Mouse (Mus musculus) heart, embryonic 13.5 days (tissue): Measurements from ENCODE around the gene Dtx3. TPM values are rescaled to one million over a fixed set of nuclear protein-coding genes. Genes with fewer than 3 reads are reported as not detected.
"Not testable (repeated sequence)": the region's sequence is repeated elsewhere in the genome, so short reads cannot be mapped to it uniquely, and the experiment has no call there.

Experiments
- ATAC-seq: fragments of 200-750 bp; cut with Nextera tagmentation; 2 replicates; pipeline ENCODE4 v1.8.0; 2017; ENCODE audit warnings: moderate TSS enrichment; ENCODE audit not compliant: insufficient number of reproducible peaks, low FRiP score, low TSS enrichment; ENCODE audit errors: extremely low read depth
- H3K27ac ChIP-seq: fragments of 300-500 bp; sonication (generic); replicated peaks from 2 replicates; pipeline ENCODE4 v1.5.1; 2015; ENCODE audit warnings: moderate library complexity, mild to moderate bottlenecking, inconsistent platforms
- H3K27me3 ChIP-seq: fragments of 300-500 bp; sonication (generic); replicated peaks from 2 replicates; pipeline ENCODE4 v1.6.1; 2015; ENCODE audit warnings: mild to moderate bottlenecking, inconsistent platforms
- H3K36me3 ChIP-seq: fragments of 300-500 bp; sonication (generic); 2 replicates; pipeline ENCODE4 v1.6.1; 2015; ENCODE audit warnings: mild to moderate bottlenecking, inconsistent platforms
- H3K4me1 ChIP-seq: fragments of 300-500 bp; sonication (generic); 2 replicates; pipeline ENCODE4 v1.6.1; 2015; ENCODE audit warnings: inconsistent platforms
- H3K4me2 ChIP-seq: fragments of 300-500 bp; sonication (generic); 2 replicates; pipeline ENCODE4 v1.6.1; 2015; ENCODE audit warnings: inconsistent platforms, mild to moderate bottlenecking, moderate library complexity
- H3K4me3 ChIP-seq: fragments of 300-500 bp; sonication (generic); 2 replicates; pipeline ENCODE4 v1.5.1; 2015; ENCODE audit warnings: moderate library complexity, mild to moderate bottlenecking, inconsistent platforms
- H3K9ac ChIP-seq: fragments of 300-500 bp; sonication (generic); 2 replicates; pipeline ENCODE4 v1.6.1; 2015; ENCODE audit warnings: inconsistent platforms, mild to moderate bottlenecking, moderate library complexity
- H3K9me3 ChIP-seq: fragments of 300-500 bp; sonication (generic); 2 replicates; pipeline ENCODE4 v1.6.1; 2016; ENCODE audit warnings: inconsistent platforms
- WGBS: fragments of 180-500 bp; shearing (Covaris S2); methylation state at CpG from one replicate; pipeline ENCODE4 v1.1.7; 2015; ENCODE audit warnings: mixed read lengths; 5-methylcytosine and 5-hydroxymethylcytosine counted together
- polyA plus RNA-seq: library from polyadenylated mRNA; unstranded; fragments of >200 nt; fragmentation: Nextera tagmentation; extraction: Ambion mirVana; gene quantifications from 2 replicates; pipeline ENCODE4 v1.2.1, GENCODE M21; 2015

The Dtx3 gene
- polyA plus RNA-seq, 1 experiment from 2014 or later: 65.2 TPM

DNA sequence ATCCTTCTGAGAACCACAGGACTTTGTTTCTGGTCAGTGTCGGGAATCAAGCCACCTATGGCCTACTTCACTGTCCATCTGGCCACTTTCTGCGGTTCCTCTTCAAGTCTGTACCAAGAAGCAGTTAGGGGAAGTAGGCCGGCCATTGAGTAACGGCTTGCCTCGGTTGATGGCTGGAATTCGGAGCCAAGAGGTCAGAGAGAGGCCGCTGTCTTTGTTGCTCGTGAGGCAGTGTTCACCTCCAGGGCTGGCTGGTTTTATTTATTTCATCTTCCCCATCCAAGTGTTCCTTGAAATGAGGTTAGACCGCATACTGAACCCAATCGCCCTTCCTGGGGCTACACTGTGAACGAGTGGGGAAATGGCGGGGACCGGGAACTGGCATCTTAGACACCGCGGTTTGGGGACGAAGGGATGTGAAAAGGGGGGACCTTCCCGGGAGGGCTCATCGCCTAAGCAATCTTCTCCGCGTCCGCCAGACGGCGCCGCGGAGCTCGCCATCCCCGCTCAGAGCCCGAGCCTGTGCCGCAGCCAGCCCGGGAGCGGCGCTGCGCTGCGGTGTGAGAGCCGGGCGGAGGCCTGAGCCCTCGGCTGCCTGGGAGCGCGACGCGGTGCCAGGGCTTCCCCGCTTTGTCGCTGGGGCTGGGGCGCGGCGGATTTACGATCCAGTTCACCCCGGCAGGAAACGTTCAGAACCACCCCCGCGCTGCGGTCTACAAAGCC, 30.7 kb downstream of the Dtx3 start, which contains the start of gene B4galnt1:
TSS of gene B4galnt1 (plus strand) at position 595 of the 723 bp plus-strand sequence.
- 2% methylated on average over 52 of the region's 52 CpGs for WGBS
- Histone ChIP-seq H3K9ac (peak within 1 kb of the TSS; percentile 80), H3K4me3 (peak within 1 kb of the TSS; percentile 66), H3K4me2 (peak within 1 kb of the TSS; percentile 100), H3K4me1 (peaks cover 34% of the 10 kb centered on the region), H3K36me3 (no peaks in the 10 kb centered on the region), H3K9me3 (no peaks in the 10 kb centered on the region), H3K27ac (no peak within 1 kb of the TSS), H3K27me3 (peaks cover 79% of the 10 kb centered on the region)
- peak; percentile 37; the same call in 1 of the 2 replicates for ATAC-seq

GRCm38 (mm10) chr10:127164190-127164589, 31.3 kb downstream of the Dtx3 start:
- no peak overlapping the region for H3K9ac ChIP-seq
- peak overlapping the region; percentile 100 for H3K4me2 ChIP-seq
- no peak overlapping the region for H3K27ac ChIP-seq
- peak overlapping the region; percentile 66; the same call in 1 of the 2 replicates for H3K4me3 ChIP-seq
- WGBS: 88% methylated on average over 4 of the region's 4 CpGs
- H3K36me3 ChIP-seq: no peaks in the 10 kb centered on the region
- H3K27me3 ChIP-seq: peaks cover 77% of the 10 kb centered on the region
- H3K9me3 ChIP-seq: no peaks in the 10 kb centered on the region
- no peak for ATAC-seq
- peaks cover 33% of the 10 kb centered on the region for H3K4me1 ChIP-seq

DNA sequence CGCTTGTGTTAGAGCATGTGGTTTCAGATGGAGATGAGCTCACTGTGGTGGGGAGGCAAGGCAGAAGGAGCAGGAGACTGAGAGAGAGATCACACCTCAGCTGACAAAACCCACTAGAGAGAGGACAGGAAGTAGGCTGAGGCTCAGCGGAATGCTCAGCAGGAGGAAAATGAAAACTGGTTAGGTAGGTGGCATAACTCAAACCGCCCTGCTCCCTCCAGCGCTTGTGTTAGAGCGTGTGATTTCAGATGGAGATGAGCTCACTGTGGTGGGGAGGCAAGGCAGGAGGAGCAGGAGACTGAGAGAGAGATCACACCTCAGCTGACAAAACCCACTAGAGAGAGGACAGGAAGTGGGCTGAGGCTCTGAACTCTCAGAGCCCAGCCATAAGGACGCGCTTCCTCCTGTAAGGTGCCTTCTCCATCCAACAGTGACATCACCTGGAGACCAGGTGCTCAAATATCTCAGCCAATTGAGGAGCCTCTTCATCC, 32.7 kb downstream of the Dtx3 start:
- ATAC-seq, H3K4me3 ChIP-seq, H3K9ac ChIP-seq, H3K4me2 ChIP-seq, H3K9me3 ChIP-seq, H3K36me3 ChIP-seq, H3K27ac ChIP-seq: not testable (repeated sequence)
- Histone ChIP-seq H3K4me1 (peaks cover 29% of the 10 kb centered on the region), H3K27me3 (peaks cover 63% of the 10 kb centered on the region)
- WGBS: 37% methylated on average over 7 of the region's 7 CpGs

- H3K36me3 ChIP-seq: no peaks in the 10 kb centered on the region
- no peak overlapping the region for H3K4me3 ChIP-seq
- H3K4me2 ChIP-seq: no peak overlapping the region
- H3K27me3 ChIP-seq: peaks cover 42% of the 10 kb centered on the region
- H3K4me1 ChIP-seq: peaks cover 12% of the 10 kb centered on the region
- WGBS: 55% methylated on average over 3 of the region's 3 CpGs
- no peak overlapping the region for H3K9ac ChIP-seq
- no peak for ATAC-seq
- H3K27ac ChIP-seq: no peak overlapping the region
- H3K9me3 ChIP-seq: no peaks in the 10 kb centered on the region
Observed at GRCm38 (mm10) chr10:127160728-127161127, 34.8 kb downstream of the Dtx3 start.

DNA sequence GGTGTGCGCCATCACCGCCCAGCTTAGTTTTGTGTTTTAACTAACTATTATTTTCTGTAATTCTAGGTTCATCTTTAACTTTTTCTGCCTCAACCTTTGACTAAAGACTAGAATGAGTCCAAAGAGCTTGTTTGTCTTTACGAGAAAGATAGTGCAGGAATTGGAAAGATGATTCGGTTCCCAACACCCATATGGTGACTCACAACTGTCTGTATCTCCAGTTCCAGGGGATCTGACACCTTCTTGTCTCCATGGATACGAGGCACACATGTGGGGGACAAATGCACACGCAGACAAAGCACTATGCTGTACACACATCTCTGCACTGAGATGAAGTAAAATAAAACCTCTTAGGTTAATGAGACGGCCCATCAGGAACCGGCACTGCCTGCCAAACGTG, 35.4 kb downstream of the Dtx3 start:
- Histone ChIP-seq H3K9me3 (no peaks in the 10 kb centered on the region), H3K4me2 (no peak overlapping the region), H3K27ac (no peak overlapping the region), H3K4me1 (peaks cover 5% of the 10 kb centered on the region), H3K4me3 (no peak overlapping the region), H3K27me3 (peaks cover 35% of the 10 kb centered on the region), H3K9ac (no peak overlapping the region), H3K36me3 (no peaks in the 10 kb centered on the region)
- WGBS: 74% methylated on average over 9 of the region's 9 CpGs
- no peak for ATAC-seq

- H3K4me3 ChIP-seq: no peak overlapping the region
- no peak overlapping the region for H3K4me2 ChIP-seq
- 55% methylated on average over 3 of the region's 3 CpGs for WGBS
- no peaks in the 10 kb centered on the region for H3K9me3 ChIP-seq
- H3K27ac ChIP-seq: no peak overlapping the region
- H3K9ac ChIP-seq: no peak overlapping the region
- no peaks in the 10 kb centered on the region for H3K4me1 ChIP-seq
- H3K36me3 ChIP-seq: no peaks in the 10 kb centered on the region
- ATAC-seq: no peak
- H3K27me3 ChIP-seq: peaks cover 20% of the 10 kb centered on the region
Observed at GRCm38 (mm10) chr10:127158471-127158870, 37.1 kb downstream of the Dtx3 start.

GRCm38 (mm10) chr10:127156511-127156910, 39.0 kb downstream of the Dtx3 start:
- WGBS: 83% methylated on average over 1 of the region's 1 CpGs
- no peak overlapping the region for H3K4me2 ChIP-seq
- no peak overlapping the region for H3K4me3 ChIP-seq
- no peaks in the 10 kb centered on the region for H3K36me3 ChIP-seq
- H3K27me3 ChIP-seq: peaks cover 10% of the 10 kb centered on the region; the same call in 1 of the 2 replicates
- ATAC-seq: no peak
- H3K4me1 ChIP-seq: no peaks in the 10 kb centered on the region
- H3K9ac ChIP-seq: no peak overlapping the region
- H3K9me3 ChIP-seq: 0 out of 2 replicates have a peak, but pooled peaks cover 5% of the 10 kb centered on the region
- H3K27ac ChIP-seq: no peak overlapping the region

DNA sequence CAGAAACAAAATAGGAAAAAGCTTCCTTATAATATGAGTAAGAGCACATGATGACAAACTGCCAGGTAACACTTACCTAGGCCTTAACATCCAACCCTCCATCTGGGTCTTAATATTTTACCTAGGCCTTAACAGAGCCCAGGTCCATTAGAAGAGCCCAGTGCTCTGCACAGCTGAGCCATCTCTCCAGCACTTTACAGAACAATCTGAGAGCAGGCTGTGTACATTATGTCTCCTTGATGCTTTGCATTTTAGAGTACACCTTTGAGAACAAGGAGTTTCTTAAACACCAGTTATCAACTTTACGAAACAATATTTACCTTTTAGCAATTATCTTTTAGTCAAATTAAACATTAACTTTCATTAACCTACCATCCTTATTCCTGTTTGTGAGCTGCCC, 39.4 kb downstream of the Dtx3 start:
- ATAC-seq: no peak
- H3K4me3 ChIP-seq: no peak overlapping the region
- 0 out of 2 replicates have a peak, but pooled peaks cover 5% of the 10 kb centered on the region for H3K9me3 ChIP-seq
- no peaks in the 10 kb centered on the region for H3K36me3 ChIP-seq
- no peak overlapping the region for H3K9ac ChIP-seq
- no peak overlapping the region for H3K27ac ChIP-seq
- H3K27me3 ChIP-seq: peaks cover 10% of the 10 kb centered on the region; the same call in 1 of the 2 replicates
- no peaks in the 10 kb centered on the region for H3K4me1 ChIP-seq
- H3K4me2 ChIP-seq: no peak overlapping the region
- WGBS: 87% methylated on average over 1 of the region's 1 CpGs

DNA sequence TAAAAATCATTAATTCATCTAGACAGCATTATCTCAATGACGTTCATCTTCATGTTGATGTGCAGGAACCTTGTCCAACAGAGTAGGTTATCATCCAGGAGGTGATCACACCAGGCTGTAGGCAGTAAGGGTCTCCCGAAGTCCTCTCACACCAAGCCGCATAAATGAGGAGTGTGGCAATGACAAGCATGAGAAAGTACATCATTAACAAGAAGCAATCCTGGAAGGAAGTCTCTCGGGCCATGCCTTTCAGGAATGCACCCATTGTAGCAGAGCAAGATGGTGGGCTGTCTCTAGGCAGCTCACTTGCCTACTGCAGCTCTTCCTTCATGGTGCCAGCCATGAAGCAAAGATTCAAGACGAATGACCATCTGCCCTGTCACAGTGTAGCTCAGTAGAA, 40.9 kb downstream of the Dtx3 start:
- Histone ChIP-seq H3K36me3 (no peaks in the 10 kb centered on the region), H3K9me3 (0 out of 2 replicates have a peak, but pooled peaks cover 5% of the 10 kb centered on the region), H3K4me1 (no peaks in the 10 kb centered on the region), H3K27ac (no peak overlapping the region), H3K4me3 (no peak overlapping the region), H3K27me3 (peaks cover 3% of the 10 kb centered on the region; the same call in 1 of the 2 replicates), H3K4me2 (no peak overlapping the region), H3K9ac (no peak overlapping the region)
- 81% methylated on average over 5 of the region's 5 CpGs for WGBS
- ATAC-seq: no peak

DNA sequence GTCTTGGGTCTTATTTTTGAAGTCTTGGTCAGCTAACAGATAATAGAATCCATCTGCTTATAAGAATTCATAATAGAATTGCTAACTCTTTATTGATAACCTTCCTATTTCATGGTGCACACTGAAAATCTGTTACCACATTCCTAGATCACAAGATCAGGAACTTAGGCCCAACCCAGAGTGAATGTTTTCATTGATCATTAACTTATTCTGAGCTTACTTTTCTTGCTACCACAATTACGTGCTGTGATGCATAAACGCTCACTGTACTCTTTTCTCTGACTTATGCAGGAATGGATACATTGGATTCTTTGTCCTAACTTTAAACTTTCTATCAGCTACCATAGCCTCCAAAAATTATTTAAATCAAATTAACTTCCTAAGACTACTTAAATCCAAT, 41.3 kb downstream of the Dtx3 start:
- Histone ChIP-seq H3K27ac (no peak overlapping the region), H3K36me3 (no peaks in the 10 kb centered on the region), H3K27me3 (no peaks in the 10 kb centered on the region; the same call in 1 of the 2 replicates), H3K9ac (no peak overlapping the region), H3K9me3 (0 out of 2 replicates have a peak, but pooled peaks cover 5% of the 10 kb centered on the region), H3K4me2 (no peak overlapping the region), H3K4me3 (no peak overlapping the region), H3K4me1 (no peaks in the 10 kb centered on the region)
- ATAC-seq: no peak
- WGBS: 89% methylated on average over 2 of the region's 2 CpGs

DNA sequence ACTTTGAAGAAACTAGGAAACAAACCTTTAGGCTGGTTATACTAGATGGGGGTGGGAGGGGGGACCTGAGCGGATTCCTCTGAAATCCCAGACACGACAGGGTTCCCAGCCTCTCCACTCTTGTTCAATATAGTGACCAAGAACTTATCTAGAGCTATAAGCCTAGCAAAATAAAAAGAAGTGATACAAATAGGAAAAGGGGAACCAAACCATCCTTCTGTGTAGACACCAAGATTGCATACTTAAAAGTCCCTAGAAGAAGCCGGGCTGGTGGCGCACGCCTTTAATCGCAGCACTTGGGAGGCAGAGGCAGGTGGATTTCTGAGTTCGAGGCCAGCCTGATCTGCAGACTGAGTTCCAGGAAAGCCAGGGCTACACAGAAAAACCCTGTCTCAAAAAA, 42.2 kb downstream of the Dtx3 start:
- Histone ChIP-seq H3K36me3 (no peaks in the 10 kb centered on the region), H3K4me1 (no peaks in the 10 kb centered on the region), H3K9me3 (0 out of 2 replicates have a peak, but pooled peaks cover 5% of the 10 kb centered on the region), H3K27me3 (no peaks in the 10 kb centered on the region; the same call in 1 of the 2 replicates), H3K27ac (no peak overlapping the region), H3K9ac (no peak overlapping the region), H3K4me2 (no peak overlapping the region), H3K4me3 (no peak overlapping the region)
- 86% methylated on average over 7 of the region's 7 CpGs for WGBS
- ATAC-seq: no peak

- 80% methylated on average over 10 of the region's 10 CpGs for WGBS
Observed at GRCm38 (mm10) chr10:127152556-127152955, 43.0 kb downstream of the Dtx3 start.

More at GRCm38 (mm10) chr10:127152556-127152955, 43.0 kb downstream of the Dtx3 start:
- not testable (repeated sequence) for H3K27me3 ChIP-seq, H3K36me3 ChIP-seq, H3K9ac ChIP-seq, H3K9me3 ChIP-seq, H3K4me3 ChIP-seq, H3K4me2 ChIP-seq, H3K27ac ChIP-seq, H3K4me1 ChIP-seq, ATAC-seq
